Mouse (Mus musculus): ENCODE results near the gene Supt3. TPM values are rescaled to one million over a fixed set of nuclear protein-coding genes. Genes with fewer than 3 reads are reported as not detected.

The Supt3 gene
- polyA plus RNA-seq, 1 experiment from 2014 or later = 26.1 TPM

- 0 out of 2 replicates have a peak overlapping the region, but pooled peaks have one; percentile 28 for H3K4me2 ChIP-seq
- H3K27me3 ChIP-seq = peaks cover 32% of the 10 kb centered on the region
- peaks cover 38% of the 10 kb centered on the region for H3K4me1 ChIP-seq (replicated peaks)
- no peak overlapping the region for H3K4me3 ChIP-seq (replicated peaks)
- H3K27ac ChIP-seq = no peak overlapping the region
- 41% methylated on average over 8 of the region's 8 CpGs for WGBS
- no peak overlapping the region for H3K9ac ChIP-seq (replicated peaks)
- ATAC-seq (ENCODE audit: insufficient number of reproducible peaks, insufficient read depth, low FRiP score, low TSS enrichment, low read depth) = no peak
- H3K9me3 ChIP-seq = no peaks in the 10 kb centered on the region
- H3K36me3 ChIP-seq = no peaks in the 10 kb centered on the region
Observed at GRCm38 (mm10) chr17:45081955-45082475, 305.1 kb downstream of the Supt3 start.

GRCm38 (mm10) chr17:45086361-45086760 lies 309.4 kb downstream of the Supt3 start:
- Histone ChIP-seq H3K9me3 (no peaks in the 10 kb centered on the region), H3K27ac (no peak overlapping the region), H3K9ac (replicated peaks) (no peak overlapping the region), H3K36me3 (no peaks in the 10 kb centered on the region), H3K4me1 (replicated peaks) (peaks cover 24% of the 10 kb centered on the region), H3K4me2 (no peak overlapping the region), H3K4me3 (replicated peaks) (no peak overlapping the region), H3K27me3 (peaks cover 13% of the 10 kb centered on the region)
- no peak for ATAC-seq (ENCODE audit: insufficient number of reproducible peaks, insufficient read depth, low FRiP score, low TSS enrichment, low read depth)
- 90% methylated on average over 5 of the region's 5 CpGs for WGBS

- ATAC-seq (ENCODE audit: insufficient number of reproducible peaks, insufficient read depth, low FRiP score, low TSS enrichment, low read depth) = no peak
- H3K4me3 ChIP-seq (replicated peaks) = no peak overlapping the region
- no peaks in the 10 kb centered on the region for H3K36me3 ChIP-seq
- no peak overlapping the region for H3K27ac ChIP-seq
- H3K27me3 ChIP-seq = peaks cover 13% of the 10 kb centered on the region
- 50% methylated on average over 5 of the region's 5 CpGs for WGBS
- no peak overlapping the region for H3K4me2 ChIP-seq
- no peak overlapping the region for H3K9ac ChIP-seq (replicated peaks)
- peaks cover 17% of the 10 kb centered on the region for H3K4me1 ChIP-seq (replicated peaks)
- H3K9me3 ChIP-seq = no peaks in the 10 kb centered on the region
Observed at GRCm38 (mm10) chr17:45087022-45087421, 310.1 kb downstream of the Supt3 start.

GRCm38 (mm10) chr17:45101064-45101463 lies 324.1 kb downstream of the Supt3 start:
- Histone ChIP-seq H3K4me3 (replicated peaks) (no peak overlapping the region), H3K4me1 (replicated peaks) (no peaks in the 10 kb centered on the region), H3K27me3 (no peaks in the 10 kb centered on the region), H3K36me3 (no peaks in the 10 kb centered on the region), H3K4me2 (no peak overlapping the region), H3K9ac (replicated peaks) (no peak overlapping the region), H3K9me3 (no peaks in the 10 kb centered on the region), H3K27ac (no peak overlapping the region)
- ATAC-seq (ENCODE audit: insufficient number of reproducible peaks, insufficient read depth, low FRiP score, low TSS enrichment, low read depth) = no peak
- 76% methylated on average over 7 of the region's 7 CpGs for WGBS

- no peak for ATAC-seq (ENCODE audit: insufficient number of reproducible peaks, insufficient read depth, low FRiP score, low TSS enrichment, low read depth)
- Histone ChIP-seq H3K27me3 (peaks cover 30% of the 10 kb centered on the region), H3K36me3 (no peaks in the 10 kb centered on the region), H3K27ac (no peak overlapping the region), H3K4me2 (no peak overlapping the region), H3K4me3 (replicated peaks) (no peak overlapping the region), H3K4me1 (replicated peaks) (peaks cover 14% of the 10 kb centered on the region; the same call in 1 of the 2 replicates), H3K9me3 (no peaks in the 10 kb centered on the region), H3K9ac (replicated peaks) (no peak overlapping the region)
- WGBS = 69% methylated on average over 3 of the region's 3 CpGs
Observed at GRCm38 (mm10) chr17:45115386-45115785, 338.4 kb downstream of the Supt3 start.

GRCm38 (mm10) chr17:45118565-45119471 lies 341.9 kb downstream of the Supt3 start:
- Histone ChIP-seq H3K4me1 (replicated peaks) (peaks cover 22% of the 10 kb centered on the region; the same call in 1 of the 2 replicates), H3K9ac (replicated peaks) (no peak overlapping the region), H3K36me3 (no peaks in the 10 kb centered on the region), H3K9me3 (peaks cover under 1% of the 10 kb centered on the region; the same call in 1 of the 2 replicates), H3K27ac (no peak overlapping the region), H3K4me2 (no peak overlapping the region), H3K27me3 (peaks cover 42% of the 10 kb centered on the region), H3K4me3 (replicated peaks) (no peak overlapping the region)
- WGBS = 16% methylated on average over 12 of the region's 12 CpGs
- ATAC-seq (ENCODE audit: insufficient number of reproducible peaks, insufficient read depth, low FRiP score, low TSS enrichment, low read depth) = no peak

- Histone ChIP-seq H3K27me3 (peaks cover 47% of the 10 kb centered on the region), H3K9me3 (peaks cover 3% of the 10 kb centered on the region; the same call in 1 of the 2 replicates), H3K4me3 (replicated peaks) (no peak overlapping the region), H3K4me1 (replicated peaks) (peaks cover 22% of the 10 kb centered on the region; the same call in 1 of the 2 replicates), H3K4me2 (no peak overlapping the region), H3K36me3 (no peaks in the 10 kb centered on the region), H3K9ac (replicated peaks) (no peak overlapping the region), H3K27ac (no peak overlapping the region)
- WGBS = 84% methylated on average over 18 of the region's 18 CpGs
- no peak for ATAC-seq (ENCODE audit: insufficient number of reproducible peaks, insufficient read depth, low FRiP score, low TSS enrichment, low read depth)
Observed at GRCm38 (mm10) chr17:45119609-45120201, 342.8 kb downstream of the Supt3 start.

GRCm38 (mm10) chr17:45123856-45124255 lies 346.9 kb downstream of the Supt3 start:
- H3K4me3 ChIP-seq (replicated peaks) = no peak overlapping the region
- WGBS = 93% methylated on average over 3 of the region's 3 CpGs
- peaks cover 42% of the 10 kb centered on the region for H3K27me3 ChIP-seq
- peaks cover 8% of the 10 kb centered on the region; the same call in 1 of the 2 replicates for H3K9me3 ChIP-seq
- H3K4me2 ChIP-seq = no peak overlapping the region
- H3K9ac ChIP-seq (replicated peaks) = no peak overlapping the region
- no peak overlapping the region for H3K27ac ChIP-seq
- ATAC-seq (ENCODE audit: insufficient number of reproducible peaks, insufficient read depth, low FRiP score, low TSS enrichment, low read depth) = no peak
- no peaks in the 10 kb centered on the region for H3K36me3 ChIP-seq
- peaks cover 13% of the 10 kb centered on the region; the same call in 1 of the 2 replicates for H3K4me1 ChIP-seq (replicated peaks)

- Histone ChIP-seq H3K27ac (no peak overlapping the region), H3K4me1 (replicated peaks) (no peaks in the 10 kb centered on the region), H3K4me3 (replicated peaks) (no peak overlapping the region), H3K27me3 (peaks cover 27% of the 10 kb centered on the region; the same call in 1 of the 2 replicates), H3K36me3 (no peaks in the 10 kb centered on the region), H3K4me2 (no peak overlapping the region), H3K9me3 (peaks cover 11% of the 10 kb centered on the region; the same call in 1 of the 2 replicates), H3K9ac (replicated peaks) (no peak overlapping the region)
- no peak for ATAC-seq (ENCODE audit: insufficient number of reproducible peaks, insufficient read depth, low FRiP score, low TSS enrichment, low read depth)
- 82% methylated on average over 4 of the region's 4 CpGs for WGBS
Observed at GRCm38 (mm10) chr17:45128611-45129010, 351.7 kb downstream of the Supt3 start.

- peaks cover 3% of the 10 kb centered on the region; the same call in 1 of the 2 replicates for H3K9me3 ChIP-seq
- 0 out of 2 replicates have a peak, but pooled peaks cover 2% of the 10 kb centered on the region for H3K4me1 ChIP-seq (replicated peaks)
- WGBS = 87% methylated on average over 10 of the region's 10 CpGs
- H3K27ac ChIP-seq = no peak overlapping the region
- no peak overlapping the region for H3K4me3 ChIP-seq (replicated peaks)
- no peak for ATAC-seq (ENCODE audit: insufficient number of reproducible peaks, insufficient read depth, low FRiP score, low TSS enrichment, low read depth)
- H3K36me3 ChIP-seq = no peaks in the 10 kb centered on the region
- H3K4me2 ChIP-seq = no peak overlapping the region
- H3K9ac ChIP-seq (replicated peaks) = no peak overlapping the region
- H3K27me3 ChIP-seq = peaks cover 8% of the 10 kb centered on the region; the same call in 1 of the 2 replicates
Observed at GRCm38 (mm10) chr17:45133501-45134400, 356.8 kb downstream of the Supt3 start.

Data from limb, embryonic 12.5 days (tissue).